Mouse (Mus musculus) E14TG2a.4 (cell line): Measurements from ENCODE around the gene Rhod.

Experiments used
- CTCF ChIP-seq: conservative IDR thresholded peaks from 2 replicates; pipeline ENCODE4 v1.5.1; 2014; ENCODE audit warnings: low read length
- NANOG ChIP-seq: IDR thresholded peaks from 2 replicates; pipeline ENCODE4 v1.6.1; 2014; ENCODE audit warnings: borderline replicate concordance, low read length, mixed read lengths
- POU5F1 ChIP-seq: IDR thresholded peaks from 2 replicates; pipeline ENCODE4 v1.6.1; 2014; ENCODE audit warnings: low read length, borderline replicate concordance

GRCm38 (mm10) chr19:4476601-4477257 lies 37.5 kb upstream of the Rhod start:
- TF ChIP-seq POU5F1 (no peak), CTCF (no peak), NANOG (no peak)
